Mouse (Mus musculus) inflammation-experienced regulatory T-cells (primary cell): ENCODE data around the gene Gsto1. TPM values are rescaled to one million over a fixed set of nuclear protein-coding genes. Genes with fewer than 3 reads are reported as not detected.

ENCODE experiments used
- polyA plus RNA-seq, 2 experiments: library from polyadenylated mRNA; unstranded; fragments of 100-300 nt; shearing (Covaris generic); gene quantifications; one replicate each; pipeline ENCODE4 v1.2.1; 2017

Gene Gsto1
- polyA plus RNA-seq: 10 to 100 TPM; 23.4 to 69.7 TPM

DNA sequence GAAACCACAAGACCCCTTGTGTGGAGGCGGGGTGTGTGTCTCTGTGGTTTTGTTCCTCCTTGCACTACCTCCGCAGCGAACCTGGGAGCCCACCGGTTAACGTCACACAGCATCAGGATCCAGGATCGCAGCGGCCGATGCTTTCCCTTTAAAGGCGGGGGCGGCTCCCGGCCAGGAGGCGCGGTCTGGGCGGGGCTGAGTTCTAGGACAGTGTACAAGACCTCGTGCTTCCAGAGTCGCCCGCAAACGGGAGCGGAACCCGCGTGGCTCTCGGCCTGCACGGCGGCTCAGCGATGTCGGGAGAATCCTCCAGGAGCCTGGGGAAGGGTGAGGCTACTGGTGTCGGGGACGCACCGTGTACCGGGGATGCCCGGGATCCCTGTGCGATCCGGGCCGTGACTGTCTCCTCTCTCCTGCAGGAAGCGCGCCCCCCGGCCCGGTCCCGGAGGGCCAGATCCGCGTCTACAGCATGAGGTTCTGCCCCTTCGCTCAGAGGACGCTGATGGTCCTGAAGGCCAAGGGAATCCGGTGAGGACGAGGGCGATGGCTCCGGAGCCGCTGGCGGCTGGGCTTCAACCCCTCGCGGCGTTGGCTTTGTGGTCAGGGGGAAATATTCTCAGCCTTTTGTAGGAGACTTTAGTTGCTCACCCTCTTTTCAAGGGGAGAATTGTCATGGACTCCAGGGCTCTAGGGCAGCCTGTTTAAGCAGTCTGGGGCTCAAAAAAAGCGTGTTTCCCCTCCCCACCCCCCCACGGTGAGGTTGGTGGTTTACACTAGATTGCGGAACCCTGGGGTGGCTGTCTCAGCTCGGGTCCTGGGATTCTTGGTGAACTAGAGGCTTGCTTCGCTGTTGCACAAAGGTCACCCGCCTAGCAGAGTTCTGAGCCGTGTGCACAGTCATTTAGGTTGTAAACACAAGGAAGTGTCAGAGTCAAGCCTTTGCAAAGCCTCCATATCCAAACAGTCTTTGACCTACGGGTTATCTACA lies at the start of gene Gsto1:
Gene Gsto1, plus strand, starts transcription at position 175 of the 988 bp plus-strand sequence.

GRCm38 (mm10) chr19:47865353-47865947 lies 10.7 kb downstream of the Gsto1 start, which contains the start of gene Gsto2:
Gene Gsto2, plus strand, starts transcription at chr19:47865534.

Other genes with a start within 250 kb of the Gsto1 start
- 1 to 10 TPM in 1 of 2 experiments, not detected in 1; 1.6 TPM for gene Col17a1, start 162.9 kb upstream of the Gsto1 start, polyA plus RNA-seq
- 100 to 1,000 TPM; 156 to 157 TPM for gene Sfr1, start 123.3 kb upstream of the Gsto1 start, polyA plus RNA-seq
- gene Gsto2, start 10.6 kb downstream of the Gsto1 start, polyA plus RNA-seq: under 1 TPM in 1 of 2 experiments, not detected in 1; 0.87 TPM
- gene Cfap43, start 64.3 kb downstream of the Gsto1 start, polyA plus RNA-seq: under 1 TPM; 0.09 to 0.63 TPM
- gene Itprip, start 64.3 kb downstream of the Gsto1 start, polyA plus RNA-seq: 10 to 100 TPM; 37.8 to 40.4 TPM
- gene Cfap58, start 82.7 kb downstream of the Gsto1 start, polyA plus RNA-seq: under 1 TPM in 1 of 2 experiments, not detected in 1; 0.13 TPM